Mouse (Mus musculus): ENCODE data around the gene Zfp579. TPM values are rescaled to one million over a fixed set of nuclear protein-coding genes. Genes with fewer than 3 reads are reported as not detected.
A peak's percentile ranks its signal among the peaks of the same experiment; 100 is the strongest.
"Not testable (repeated sequence)": the region's sequence is repeated elsewhere in the genome, so short reads cannot be mapped to it uniquely, and the experiment has no call there.

Zfp579 gene
- polyA plus RNA-seq, 1 experiment, result 5.3 TPM

DNA sequence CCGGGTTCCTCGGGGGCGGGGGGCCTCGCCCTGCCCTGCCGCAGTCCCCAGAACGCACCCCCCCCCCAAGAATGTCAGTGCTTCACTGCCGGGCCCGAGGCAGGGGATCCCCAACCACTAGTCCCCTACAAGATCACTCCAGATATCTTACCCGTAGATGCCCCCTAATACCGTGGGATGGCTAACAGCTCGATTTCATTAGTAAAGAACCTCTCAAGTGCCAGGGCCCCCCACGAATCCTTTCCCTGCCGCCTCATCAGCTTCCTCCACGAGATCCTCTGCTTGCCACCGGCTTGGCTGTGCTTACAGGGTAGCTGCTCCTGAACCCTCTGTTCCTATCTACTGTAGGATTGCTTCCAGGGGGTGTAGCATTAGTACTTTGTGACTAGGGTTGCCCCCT is 24.7 kb upstream of the Zfp579 start:
- Histone ChIP-seq H3K4me3 (ENCODE audit: insufficient read depth, low read depth, low read length) (peak overlapping the region; percentile 64), H3K4me1 (ENCODE audit: control insufficient read depth, insufficient read depth, insufficient read length, low read length) (peaks cover 7% of the 10 kb centered on the region; the same call in 1 of the 2 replicates), H3K27ac (replicated peaks; ENCODE audit: low read depth, low read length) (peak overlapping the region; percentile 88)

DNA sequence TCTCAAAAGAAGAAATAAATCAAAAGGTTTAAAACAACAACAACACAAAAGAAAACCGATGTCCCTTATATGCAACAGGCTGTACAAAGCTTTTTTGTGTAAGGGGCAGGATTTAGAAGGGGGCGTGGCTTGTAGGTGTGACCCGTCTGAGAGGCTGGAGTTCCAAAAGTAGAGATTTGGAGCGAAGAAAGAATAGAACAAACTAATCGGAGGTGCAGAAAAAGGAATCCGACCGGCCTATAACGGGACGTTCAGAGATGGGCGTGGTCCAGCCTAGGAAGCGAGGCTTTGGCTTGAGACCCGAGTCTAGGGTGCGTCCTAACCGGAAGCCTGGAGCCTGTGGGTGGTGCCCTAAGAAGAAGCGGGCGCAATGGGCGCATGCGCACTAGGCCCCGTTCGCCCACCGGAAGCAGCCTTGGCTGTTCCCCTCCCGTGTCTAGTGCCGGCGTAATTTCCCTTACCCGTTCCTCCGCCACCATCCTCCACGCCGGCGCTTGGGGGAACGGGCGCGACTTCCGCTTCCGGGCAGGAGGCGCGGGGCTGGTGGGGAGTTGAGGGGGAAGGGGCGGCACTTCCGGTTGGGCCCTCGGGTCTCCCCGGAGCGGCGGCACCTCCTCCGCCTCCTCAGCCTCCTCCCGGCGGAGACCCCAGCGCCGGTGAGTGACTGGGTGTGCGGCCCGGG is 24.2 kb upstream of the Zfp579 start, which contains the start of the genes Zfp865 and Ccdc106:
TSS of gene Zfp865 (plus strand) at position 377 of the 682 bp plus-strand sequence.
TSS of gene Ccdc106 (plus strand) at position 554 of the 682 bp plus-strand sequence.
- peak within 1 kb of the TSS; percentile 93 for H3K27ac ChIP-seq (replicated peaks; ENCODE audit: low read depth, low read length)
- peaks cover 7% of the 10 kb centered on the region; the same call in 1 of the 2 replicates for H3K4me1 ChIP-seq (ENCODE audit: control insufficient read depth, insufficient read depth, insufficient read length, low read length)
- H3K4me3 ChIP-seq (ENCODE audit: insufficient read depth, low read depth, low read length), result peak within 1 kb of the TSS; percentile 64

DNA sequence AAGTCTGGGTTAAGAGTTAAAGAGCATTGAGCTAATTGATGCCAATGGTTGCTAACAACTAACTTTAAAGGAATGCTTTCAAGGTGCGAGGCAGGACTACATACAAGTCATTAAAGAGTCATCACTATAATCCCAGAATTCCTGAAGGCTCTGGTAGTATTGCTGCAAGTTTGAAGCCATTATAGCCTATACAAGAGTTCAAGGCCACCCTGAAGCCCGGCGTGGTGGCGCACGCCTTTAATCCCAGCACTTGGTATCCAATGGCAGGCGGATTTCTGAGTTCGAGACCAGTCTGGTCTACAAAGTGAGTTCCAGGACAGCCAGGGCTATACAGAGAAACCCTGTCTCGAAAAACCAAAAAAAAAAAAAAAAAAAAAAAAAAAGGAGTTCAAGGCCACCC is 23.6 kb upstream of the Zfp579 start:
- Histone ChIP-seq H3K4me3 (ENCODE audit: insufficient read depth, low read depth, low read length) (peak overlapping the region; percentile 64), H3K27ac (replicated peaks; ENCODE audit: low read depth, low read length) (peak overlapping the region; percentile 93)
- not testable (repeated sequence) for H3K4me1 ChIP-seq (ENCODE audit: control insufficient read depth, insufficient read depth, insufficient read length, low read length)

DNA sequence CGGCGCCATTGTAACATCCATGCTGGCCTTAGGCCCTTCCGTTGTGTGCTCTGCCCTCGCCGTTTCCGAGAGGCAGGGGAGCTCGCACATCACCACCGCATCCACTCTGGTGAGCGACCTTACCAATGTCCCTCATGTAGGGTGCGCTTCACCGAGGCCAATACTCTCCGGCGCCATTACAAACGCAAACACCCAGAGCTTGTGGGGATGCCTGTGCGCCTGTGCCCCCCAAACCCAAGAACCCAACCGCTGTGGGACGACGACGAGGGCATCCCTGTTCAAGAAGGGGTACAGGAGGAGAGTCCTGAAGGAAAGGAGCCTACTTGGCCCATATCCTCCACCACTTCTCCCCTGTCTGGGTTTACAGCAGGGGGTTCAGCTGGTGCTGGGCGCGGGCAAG is 22.0 kb upstream of the Zfp579 start:
- Histone ChIP-seq H3K4me3 (ENCODE audit: insufficient read depth, low read depth, low read length) (no peak overlapping the region), H3K4me1 (ENCODE audit: control insufficient read depth, insufficient read depth, insufficient read length, low read length) (peaks cover 7% of the 10 kb centered on the region; the same call in 1 of the 2 replicates), H3K27ac (replicated peaks; ENCODE audit: low read depth, low read length) (no peak overlapping the region)

DNA sequence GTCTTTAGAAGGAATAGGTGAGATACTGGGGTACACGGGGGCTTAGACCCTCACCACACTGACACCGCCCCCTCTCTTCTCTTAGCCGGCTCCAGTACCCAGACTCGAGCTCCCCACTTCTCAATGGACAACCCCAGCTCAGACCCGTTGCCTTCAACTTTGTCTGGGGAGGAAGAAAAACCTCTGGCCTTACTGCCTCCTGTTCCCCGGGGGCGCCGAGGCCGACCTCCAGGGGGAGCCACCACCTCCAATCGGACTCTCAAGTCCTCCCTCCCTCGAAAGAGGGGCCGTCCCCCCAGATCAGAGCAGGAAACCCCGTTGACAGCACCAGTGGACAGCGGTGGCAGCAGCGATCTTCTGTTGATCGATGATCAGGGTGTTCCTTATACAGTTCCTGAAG is 21.4 kb upstream of the Zfp579 start:
- no peak overlapping the region for H3K27ac ChIP-seq (replicated peaks; ENCODE audit: low read depth, low read length)
- peaks cover 7% of the 10 kb centered on the region; the same call in 1 of the 2 replicates for H3K4me1 ChIP-seq (ENCODE audit: control insufficient read depth, insufficient read depth, insufficient read length, low read length)
- H3K4me3 ChIP-seq (ENCODE audit: insufficient read depth, low read depth, low read length), result no peak overlapping the region

DNA sequence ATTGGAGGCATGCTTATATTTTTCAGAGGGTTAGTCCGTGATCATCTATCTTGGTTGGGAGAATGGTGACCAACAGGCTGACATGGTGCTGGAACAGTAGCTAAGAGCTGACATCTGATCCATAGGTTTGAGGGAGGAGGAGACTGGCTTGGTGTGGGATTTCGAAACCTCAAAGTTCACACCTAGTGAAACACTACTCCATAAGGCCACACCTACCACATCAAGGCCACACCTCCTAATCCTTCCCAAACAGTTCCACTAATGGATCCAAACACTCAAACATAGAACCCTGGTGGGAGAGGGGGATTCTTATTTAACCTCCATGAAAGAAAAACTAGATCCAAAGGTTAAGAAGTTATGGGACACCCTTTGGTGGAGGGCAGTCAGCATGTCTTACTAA is 21.0 kb upstream of the Zfp579 start:
- Histone ChIP-seq H3K4me1 (ENCODE audit: control insufficient read depth, insufficient read depth, insufficient read length, low read length) (peaks cover 7% of the 10 kb centered on the region; the same call in 1 of the 2 replicates), H3K27ac (replicated peaks; ENCODE audit: low read depth, low read length) (no peak overlapping the region), H3K4me3 (ENCODE audit: insufficient read depth, low read depth, low read length) (no peak overlapping the region)

DNA sequence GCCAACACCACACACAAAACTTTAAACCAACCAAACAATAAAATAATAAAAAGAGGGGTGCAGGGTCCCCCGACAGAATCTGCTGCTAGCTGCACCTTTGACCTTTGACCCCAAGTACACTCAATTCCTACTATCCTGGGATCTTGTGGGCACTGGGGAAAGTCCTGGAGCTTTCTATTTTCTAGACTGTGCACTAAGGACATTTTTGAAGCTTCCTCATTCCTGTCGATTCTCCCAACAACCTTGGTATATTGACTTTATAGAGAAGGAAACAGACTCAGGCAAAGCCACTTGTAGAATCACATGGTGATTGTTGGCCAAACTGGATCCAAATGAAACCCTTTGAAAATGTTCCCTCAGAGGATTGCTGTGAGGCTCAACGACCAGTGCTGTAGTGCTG is 20.1 kb upstream of the Zfp579 start:
- peak overlapping the region; percentile 77 for H3K27ac ChIP-seq (replicated peaks; ENCODE audit: low read depth, low read length)
- H3K4me3 ChIP-seq (ENCODE audit: insufficient read depth, low read depth, low read length), result peak overlapping the region; percentile 75
- H3K4me1 ChIP-seq (ENCODE audit: control insufficient read depth, insufficient read depth, insufficient read length, low read length), result peaks cover 3% of the 10 kb centered on the region; the same call in 1 of the 2 replicates

DNA sequence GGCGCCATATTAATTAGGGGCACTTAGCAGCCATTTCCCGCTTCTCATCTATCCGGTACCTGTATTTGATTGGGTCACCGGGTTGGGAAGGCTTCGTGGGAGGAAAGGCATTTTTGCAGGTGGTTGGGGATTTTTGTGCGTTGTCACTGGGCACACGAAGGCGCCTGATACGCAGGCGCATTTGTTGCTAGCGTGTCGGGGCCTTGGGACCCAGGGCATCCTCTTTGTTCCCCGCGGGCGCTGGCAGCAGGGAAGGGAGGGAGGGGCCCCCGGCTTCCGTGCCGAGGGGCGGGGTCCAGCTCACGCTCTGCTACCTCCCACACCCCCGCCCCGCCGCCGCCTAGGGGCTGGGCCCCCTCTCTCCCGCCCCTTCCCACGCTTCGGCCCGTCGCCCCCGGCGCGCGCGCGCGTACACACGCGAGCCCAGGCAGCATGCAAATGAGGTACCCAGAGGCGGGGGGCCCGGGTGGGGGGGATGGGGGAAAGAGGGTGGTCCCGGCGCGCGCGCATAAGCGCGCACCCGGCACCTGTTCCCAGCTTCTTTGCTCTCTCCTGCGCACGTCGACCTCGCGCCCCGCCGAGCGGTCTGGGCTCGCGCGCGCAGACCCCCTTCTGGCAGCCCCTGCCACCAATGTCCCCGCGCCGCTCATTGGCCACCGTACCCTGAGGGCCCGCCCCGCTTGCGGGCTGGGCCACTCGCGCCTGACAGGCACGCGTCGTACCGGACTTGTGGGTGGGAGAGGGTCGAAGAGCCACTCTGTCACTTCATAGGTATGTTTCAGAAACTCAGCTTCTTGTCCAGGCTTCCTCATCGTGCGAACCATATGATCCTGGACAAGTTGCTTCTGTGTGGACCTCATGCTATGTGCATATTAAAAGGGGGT is 19.4 kb upstream of the Zfp579 start, which contains the start of gene Gm44973:
TSS of gene Gm44973 (plus strand) at position 379 of the 884 bp plus-strand sequence.
- peaks cover 3% of the 10 kb centered on the region; the same call in 1 of the 2 replicates for H3K4me1 ChIP-seq (ENCODE audit: control insufficient read depth, insufficient read depth, insufficient read length, low read length)
- peak within 1 kb of the TSS; percentile 99 for H3K27ac ChIP-seq (replicated peaks; ENCODE audit: low read depth, low read length)
- H3K4me3 ChIP-seq (ENCODE audit: insufficient read depth, low read depth, low read length), result peak within 1 kb of the TSS; percentile 98

DNA sequence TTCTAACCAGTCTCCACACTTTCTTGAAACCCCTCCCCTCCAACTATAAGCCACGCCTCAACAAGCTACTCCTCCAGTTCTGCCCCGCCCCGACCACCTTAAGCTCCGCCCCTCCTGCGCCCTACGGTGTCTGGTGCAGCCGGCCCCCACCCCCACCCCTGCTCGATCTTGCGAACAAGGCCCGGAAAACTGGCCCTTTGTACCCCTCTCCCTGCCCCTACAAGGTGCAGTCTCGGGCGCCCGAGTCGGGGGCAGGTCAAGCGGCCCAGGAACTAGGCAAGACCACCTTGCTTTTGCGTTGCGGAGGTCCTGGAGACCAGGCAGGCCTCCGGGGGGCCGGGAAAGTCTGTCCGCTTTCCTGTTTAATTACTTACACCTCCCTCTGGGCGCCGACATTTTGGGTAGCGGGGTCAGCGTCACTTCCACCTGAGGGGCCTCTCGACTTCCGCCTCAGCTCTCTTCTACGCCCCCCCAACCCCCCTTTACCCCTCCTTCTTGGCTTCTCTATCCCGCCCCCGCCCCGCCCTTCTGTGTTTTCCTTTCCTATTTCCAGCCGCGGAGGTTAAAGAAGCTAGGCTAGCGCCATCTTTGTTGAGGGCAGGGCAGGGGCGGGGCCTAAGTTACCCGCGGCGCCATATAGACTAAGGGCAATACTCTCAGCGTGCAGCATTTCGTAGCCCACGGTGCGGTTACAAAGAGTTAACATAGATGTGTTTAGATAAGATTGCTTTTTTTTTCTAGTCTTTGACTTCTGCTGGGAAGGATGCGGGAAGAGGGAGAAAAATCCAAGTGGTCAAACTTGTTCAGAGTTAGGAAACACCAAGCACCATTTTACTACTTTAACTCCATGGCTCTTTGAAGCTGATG is 18.5 kb upstream of the Zfp579 start, which contains the start of the genes Zfp524 and Fiz1:
TSS of gene Zfp524 (plus strand) at position 165 of the 867 bp plus-strand sequence.
TSS of gene Fiz1 (minus strand) at position 447 of the 867 bp plus-strand sequence.
- peak within 1 kb of the TSS; percentile 99 for H3K27ac ChIP-seq (replicated peaks; ENCODE audit: low read depth, low read length)

DNA sequence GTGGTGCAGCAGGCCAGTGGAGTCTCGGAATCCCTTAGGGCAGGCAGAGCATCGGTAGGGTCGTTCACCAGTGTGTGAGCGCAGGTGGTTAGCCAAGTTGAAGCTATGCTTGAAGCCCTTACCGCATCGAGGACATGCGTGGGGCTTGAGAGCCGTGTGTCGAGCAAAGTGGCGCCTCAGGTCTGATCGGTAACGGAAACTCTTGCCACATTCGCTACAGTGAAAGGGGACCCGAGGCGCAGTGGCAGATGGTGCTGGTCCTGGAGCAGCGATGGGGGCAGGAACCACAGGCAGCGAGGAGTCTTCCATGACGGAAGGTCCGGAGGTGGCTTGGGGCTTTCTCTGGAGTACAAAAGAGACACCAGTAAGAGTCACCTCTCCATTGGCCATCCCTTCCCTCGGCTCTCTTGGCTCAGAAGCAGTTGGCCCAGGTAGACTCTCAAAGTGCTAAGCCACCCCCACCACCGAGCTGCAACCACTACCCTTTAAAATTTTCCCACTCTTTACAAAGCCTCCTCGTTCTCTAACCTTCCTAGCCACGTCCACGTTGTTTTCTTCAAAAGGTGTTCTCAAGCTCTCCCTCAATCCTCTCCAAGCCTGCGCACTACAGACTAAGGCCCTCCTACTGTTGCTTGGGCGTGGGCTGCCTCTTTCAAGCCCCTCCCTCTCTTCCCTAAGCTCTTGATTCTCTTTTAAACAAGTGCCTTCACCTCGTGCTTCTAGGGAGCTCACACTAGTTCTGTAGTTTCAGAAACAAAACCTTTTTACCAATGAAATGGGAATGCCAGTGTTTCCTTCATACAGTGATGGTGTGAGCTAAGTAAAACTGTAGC is 16.9 kb upstream of the Zfp579 start:
- Histone ChIP-seq H3K4me3 (ENCODE audit: insufficient read depth, low read depth, low read length) (no peak overlapping the region), H3K27ac (replicated peaks; ENCODE audit: low read depth, low read length) (no peak overlapping the region), H3K4me1 (ENCODE audit: control insufficient read depth, insufficient read depth, insufficient read length, low read length) (peaks cover 1% of the 10 kb centered on the region; the same call in 1 of the 2 replicates)

More for the DNA sequence above, 18.5 kb upstream of the Zfp579 start, which contains the start of the genes Zfp524 and Fiz1:
- peaks cover 3% of the 10 kb centered on the region; the same call in 1 of the 2 replicates for H3K4me1 ChIP-seq (ENCODE audit: control insufficient read depth, insufficient read depth, insufficient read length, low read length)
- H3K4me3 ChIP-seq (ENCODE audit: insufficient read depth, low read depth, low read length), result peak within 1 kb of the TSS; percentile 98

DNA sequence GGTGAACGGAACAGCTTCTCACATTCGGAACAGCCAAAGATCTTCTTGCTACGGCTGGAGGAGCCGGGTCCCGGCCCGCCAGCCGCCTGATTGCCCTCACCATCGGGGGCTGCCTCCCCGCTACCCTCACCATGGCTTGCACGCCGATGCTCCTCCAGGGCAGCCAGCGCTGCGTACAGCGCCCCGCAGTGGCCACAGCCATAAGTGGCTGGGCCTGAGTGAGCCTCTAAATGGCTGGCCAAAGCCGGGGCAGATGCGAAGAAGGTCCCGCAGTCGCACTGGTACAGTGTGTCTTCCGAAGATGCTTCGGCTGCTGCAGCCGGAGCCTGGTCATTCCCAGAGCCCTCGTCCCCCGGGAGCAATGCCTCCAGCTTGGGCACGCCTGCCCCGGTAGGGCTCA is 12.3 kb upstream of the Zfp579 start:
- no peak overlapping the region for H3K27ac ChIP-seq (replicated peaks; ENCODE audit: low read depth, low read length)
- no peak overlapping the region for H3K4me3 ChIP-seq (ENCODE audit: insufficient read depth, low read depth, low read length)
- no peaks in the 10 kb centered on the region for H3K4me1 ChIP-seq (ENCODE audit: control insufficient read depth, insufficient read depth, insufficient read length, low read length)

DNA sequence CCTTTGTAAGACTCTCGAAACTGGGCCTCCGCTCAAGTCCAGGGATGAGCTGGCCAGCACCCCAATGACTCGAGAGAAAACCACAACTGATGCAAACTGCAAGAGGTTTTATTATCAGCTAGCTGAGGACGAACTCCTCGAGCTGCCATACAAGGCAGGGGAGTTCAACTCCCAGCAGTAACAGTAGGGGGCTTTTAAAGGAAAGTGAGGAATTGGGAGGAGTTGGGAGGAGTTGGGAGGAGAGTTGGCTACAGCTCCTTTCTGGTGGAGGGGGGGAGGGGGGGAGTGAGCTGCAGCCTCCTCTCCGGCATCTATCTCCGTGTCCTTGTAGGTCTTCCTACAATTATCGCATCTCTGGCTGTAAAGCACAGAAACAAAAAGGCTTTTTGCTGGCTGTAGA is 6.9 kb upstream of the Zfp579 start:
- H3K4me1 ChIP-seq (ENCODE audit: control insufficient read depth, insufficient read depth, insufficient read length, low read length); H3K4me3 ChIP-seq (ENCODE audit: insufficient read depth, low read depth, low read length); H3K27ac ChIP-seq (replicated peaks; ENCODE audit: low read depth, low read length): not testable (repeated sequence)

DNA sequence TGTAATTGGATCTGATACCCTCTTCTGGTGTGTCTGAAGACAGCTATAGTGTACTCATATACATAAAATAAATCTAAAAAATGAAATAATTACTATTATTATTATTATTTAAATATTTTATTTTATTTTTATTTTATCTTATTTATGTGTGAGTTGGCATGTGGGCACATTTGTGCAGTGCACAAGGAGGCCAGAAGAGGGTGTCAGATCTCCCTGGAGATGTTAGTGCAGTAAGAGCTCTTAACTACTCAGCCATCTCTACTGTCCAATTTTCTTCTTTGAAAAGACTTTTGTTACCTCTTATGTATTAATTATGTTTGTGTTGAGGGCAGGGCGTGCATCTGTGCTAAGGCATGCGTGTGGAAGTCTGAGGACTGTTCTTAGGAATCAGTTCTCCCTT is 3.9 kb upstream of the Zfp579 start:
- Histone ChIP-seq H3K27ac (replicated peaks; ENCODE audit: low read depth, low read length) (no peak overlapping the region), H3K4me1 (ENCODE audit: control insufficient read depth, insufficient read depth, insufficient read length, low read length) (peaks cover 8% of the 10 kb centered on the region; the same call in 1 of the 2 replicates), H3K4me3 (ENCODE audit: insufficient read depth, low read depth, low read length) (no peak overlapping the region)

DNA sequence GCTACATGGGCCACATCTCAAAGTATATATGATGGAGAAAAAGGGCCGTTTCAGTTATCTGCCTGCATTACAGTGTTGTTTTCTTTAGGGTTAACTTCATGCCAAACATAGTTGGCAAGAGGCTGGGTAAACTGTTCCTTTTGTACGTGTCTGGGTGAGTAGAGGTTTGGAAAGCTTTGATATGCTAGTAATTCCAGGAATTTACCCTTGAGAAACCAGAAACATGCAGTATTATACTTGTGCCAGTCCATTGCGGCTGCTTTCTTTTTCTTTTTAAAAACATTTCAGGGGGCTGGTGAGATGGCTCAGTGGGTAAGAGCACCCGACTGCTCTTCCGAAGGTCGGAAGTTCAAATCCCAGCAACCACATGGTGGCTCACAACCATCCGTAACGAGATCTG is 976 bp upstream of the Zfp579 start:
- H3K27ac ChIP-seq (replicated peaks; ENCODE audit: low read depth, low read length), result no peak overlapping the region
- peaks cover 8% of the 10 kb centered on the region for H3K4me1 ChIP-seq (ENCODE audit: control insufficient read depth, insufficient read depth, insufficient read length, low read length)
- no peak overlapping the region for H3K4me3 ChIP-seq (ENCODE audit: insufficient read depth, low read depth, low read length)

Measured in brown adipose tissue, adult 24 weeks (tissue).